Mouse (Mus musculus) kidney, adult 2 months (tissue): ENCODE data around the gene Pkp4. TPM values are rescaled to one million over a fixed set of nuclear protein-coding genes. Genes with fewer than 3 reads are reported as not detected.

Source experiments
- DNase-seq: peaks from one replicate; pipeline ENCODE4 v3.0.0; 2021
- H3K27ac ChIP-seq: fragments of 200-500 bp; 2 replicates; pipeline ENCODE4 v1.5.1; 2012; ENCODE audit warnings: low read depth, low read length, control low read depth, inconsistent platforms; ENCODE audit not compliant: insufficient read depth
- H3K27me3 ChIP-seq: fragments of 200-500 bp; replicated peaks from 2 replicates; pipeline ENCODE4 v1.6.1; 2012; ENCODE audit warnings: mild to moderate bottlenecking, moderate library complexity, low read length, inconsistent platforms; ENCODE audit not compliant: control insufficient read depth, insufficient read depth
- H3K36me3 ChIP-seq: fragments of 200-500 bp; 2 replicates; pipeline ENCODE4 v1.6.1; 2012; ENCODE audit warnings: mild to moderate bottlenecking, moderate library complexity, low read length, inconsistent platforms; ENCODE audit not compliant: control insufficient read depth, insufficient read depth
- H3K4me1 ChIP-seq: fragments of 200-500 bp; 2 replicates; pipeline ENCODE4 v1.6.1; 2011; ENCODE audit warnings: low read length; ENCODE audit not compliant: control insufficient read depth, insufficient read depth
- H3K4me3 ChIP-seq: fragments of 200-500 bp; 2 replicates; pipeline ENCODE4 v1.5.1; 2011; ENCODE audit warnings: mild to moderate bottlenecking, low read depth, low read length, control low read depth; ENCODE audit not compliant: insufficient read depth
- CTCF ChIP-seq: fragments of 200-500 bp; conservative IDR thresholded peaks from 2 replicates; pipeline ENCODE4 v1.5.1; 2011; ENCODE audit warnings: low read depth, mild to moderate bottlenecking, control low read depth, low read length, moderate library complexity, mixed read lengths; ENCODE audit not compliant: insufficient read depth, insufficient read length
- POLR2A ChIP-seq: fragments of 200-500 bp; IDR thresholded peaks from one replicate; pipeline ENCODE4 v1.6.1; 2011; ENCODE audit warnings: low read depth, low read length, control low read depth
- WGBS: fragments of 180-500 bp; shearing (Covaris S2); methylation state at CpG from one replicate; pipeline ENCODE4 v1.1.7; 2018; 5-methylcytosine and 5-hydroxymethylcytosine counted together
- polyA plus RNA-seq: library from polyadenylated mRNA; depleted of rRNA; stranded (reverse); fragments of >200 nt; gene quantifications from 2 replicates; pipeline ENCODE4 v1.2.3, GENCODE M21; 2012

The Pkp4 gene
- polyA plus RNA-seq, 1 experiment: 211 TPM

DNA sequence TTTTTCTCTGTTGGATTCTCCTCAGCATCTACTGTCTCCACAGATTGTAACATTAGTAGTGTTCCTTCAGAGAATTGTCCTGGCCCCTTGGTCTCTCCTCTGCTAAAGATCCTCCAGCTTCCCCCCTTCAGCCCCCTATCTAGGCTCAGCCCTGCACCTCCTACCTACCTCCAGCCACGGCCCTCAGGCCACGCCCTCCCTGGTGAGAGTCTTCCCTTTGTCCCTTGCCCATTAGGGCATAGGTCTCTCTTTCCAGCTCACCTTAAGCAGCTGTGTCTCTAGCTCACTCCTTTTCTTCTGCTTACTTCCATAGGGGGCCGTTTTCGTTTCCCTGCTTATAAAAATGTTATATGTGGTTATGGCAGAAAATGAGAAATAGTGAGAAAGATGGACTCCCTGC is 22.9 kb downstream of the Pkp4 start:
- TF ChIP-seq CTCF (no peak), POLR2A (no peak)
- Histone ChIP-seq H3K27ac (no peak overlapping the region), H3K27me3 (no peaks in the 10 kb centered on the region), H3K36me3 (no peaks in the 10 kb centered on the region; the same call in 1 of the 2 replicates), H3K4me1 (peaks cover 42% of the 10 kb centered on the region), H3K4me3 (no peak overlapping the region)
- peak; percentile 67 for DNase-seq
- 55% methylated on average over 4 of the region's 4 CpGs for WGBS

- Histone ChIP-seq H3K27me3 (no peaks in the 10 kb centered on the region), H3K36me3 (no peaks in the 10 kb centered on the region; the same call in 1 of the 2 replicates), H3K4me1 (peaks cover 38% of the 10 kb centered on the region), H3K4me3 (no peak overlapping the region), H3K27ac (peak overlapping the region; percentile 61)
- DNase-seq: peak; percentile 61
- 69% methylated on average over 11 of the region's 11 CpGs for WGBS
- TF ChIP-seq CTCF: no peak
- no peak for TF ChIP-seq POLR2A
Observed at GRCm38 (mm10) chr2:59184107-59185064, 23.7 kb downstream of the Pkp4 start.

GRCm38 (mm10) chr2:59186122-59186521 is 25.5 kb downstream of the Pkp4 start:
- Histone ChIP-seq H3K4me3 (no peak overlapping the region), H3K36me3 (no peaks in the 10 kb centered on the region; the same call in 1 of the 2 replicates), H3K27me3 (no peaks in the 10 kb centered on the region), H3K4me1 (peaks cover 37% of the 10 kb centered on the region), H3K27ac (peak overlapping the region; percentile 63)
- TF ChIP-seq POLR2A (no peak), CTCF (no peak)
- peak; percentile 94 for DNase-seq
- WGBS: 44% methylated on average over 8 of the region's 8 CpGs

DNA sequence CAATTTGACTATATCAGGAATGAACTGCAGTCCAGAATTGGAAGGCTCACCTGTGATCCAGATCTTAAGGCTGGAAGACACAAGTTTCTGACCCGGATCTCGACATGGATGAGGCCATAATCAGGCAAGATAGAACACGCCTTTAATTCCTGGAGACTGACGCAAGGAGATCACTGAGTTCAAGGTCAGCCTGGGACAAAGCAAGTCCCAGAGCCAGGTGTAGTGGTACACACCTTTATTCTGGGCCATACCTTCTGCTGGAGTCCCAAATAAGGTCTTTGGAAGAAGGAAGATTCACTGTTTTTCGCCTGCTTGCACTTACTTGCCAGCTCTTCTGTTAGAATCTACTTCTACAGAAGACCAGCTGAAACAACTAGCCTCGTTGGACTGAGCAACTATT is 26.3 kb downstream of the Pkp4 start:
- no peaks in the 10 kb centered on the region; the same call in 1 of the 2 replicates for H3K36me3 ChIP-seq
- TF ChIP-seq POLR2A (no peak), CTCF (no peak)
- H3K27ac ChIP-seq: peak overlapping the region; percentile 74
- no peak overlapping the region for H3K4me3 ChIP-seq
- WGBS: 89% methylated on average over 6 of the region's 6 CpGs
- H3K27me3 ChIP-seq: no peaks in the 10 kb centered on the region
- no peak for DNase-seq
- peaks cover 38% of the 10 kb centered on the region for H3K4me1 ChIP-seq

GRCm38 (mm10) chr2:59188306-59188705 is 27.7 kb downstream of the Pkp4 start:
- no peak for DNase-seq
- WGBS: 84% methylated on average over 8 of the region's 8 CpGs
- peaks cover 39% of the 10 kb centered on the region for H3K4me1 ChIP-seq
- no peak overlapping the region for H3K4me3 ChIP-seq
- no peak for TF ChIP-seq POLR2A
- no peak for TF ChIP-seq CTCF
- no peak overlapping the region for H3K27ac ChIP-seq
- no peaks in the 10 kb centered on the region; the same call in 1 of the 2 replicates for H3K36me3 ChIP-seq
- no peaks in the 10 kb centered on the region for H3K27me3 ChIP-seq

DNA sequence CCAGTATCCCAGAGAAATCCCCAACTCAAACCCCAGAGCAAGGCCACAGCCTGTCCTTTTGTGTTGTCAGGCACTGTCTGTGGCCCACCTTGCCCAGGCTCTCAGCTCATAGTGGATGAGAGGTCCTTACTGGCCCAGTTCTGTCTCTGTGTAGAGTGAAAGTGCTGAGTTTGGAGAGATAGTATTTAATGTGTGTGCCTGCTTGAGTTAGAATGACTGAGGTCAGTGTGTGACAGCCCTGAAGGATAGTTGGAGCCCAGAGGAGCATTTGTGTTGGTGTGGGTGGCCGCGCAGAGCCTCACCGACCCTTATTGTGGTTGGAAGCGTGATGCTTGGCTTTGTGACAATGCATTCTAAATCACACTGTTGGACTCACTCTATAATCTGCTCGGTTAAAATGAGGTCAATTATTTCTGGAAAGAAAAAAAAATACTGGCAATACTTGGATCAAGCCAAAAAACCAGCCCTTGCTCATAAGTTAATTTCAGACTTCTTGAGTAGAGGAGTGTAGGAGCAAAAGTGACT is 29.1 kb downstream of the Pkp4 start:
- WGBS: 25% methylated on average over 5 of the region's 5 CpGs
- TF ChIP-seq POLR2A (no peak), CTCF (no peak)
- no peaks in the 10 kb centered on the region for H3K27me3 ChIP-seq
- no peaks in the 10 kb centered on the region; the same call in 1 of the 2 replicates for H3K36me3 ChIP-seq
- H3K4me1 ChIP-seq: peaks cover 40% of the 10 kb centered on the region
- peak overlapping the region; percentile 74 for H3K27ac ChIP-seq
- no peak overlapping the region for H3K4me3 ChIP-seq
- DNase-seq: peak; percentile 52

- Histone ChIP-seq H3K27ac (peak overlapping the region; percentile 74), H3K4me3 (no peak overlapping the region), H3K36me3 (no peaks in the 10 kb centered on the region; the same call in 1 of the 2 replicates), H3K27me3 (no peaks in the 10 kb centered on the region), H3K4me1 (peaks cover 37% of the 10 kb centered on the region)
- 52% methylated on average over 10 of the region's 10 CpGs for WGBS
- peak; percentile 57 for DNase-seq
- TF ChIP-seq POLR2A (no peak), CTCF (no peak)
Observed at GRCm38 (mm10) chr2:59190186-59190585, 29.5 kb downstream of the Pkp4 start.
